Mouse (Mus musculus): ENCODE measurements around the gene Susd6.

Susd6 gene

DNA sequence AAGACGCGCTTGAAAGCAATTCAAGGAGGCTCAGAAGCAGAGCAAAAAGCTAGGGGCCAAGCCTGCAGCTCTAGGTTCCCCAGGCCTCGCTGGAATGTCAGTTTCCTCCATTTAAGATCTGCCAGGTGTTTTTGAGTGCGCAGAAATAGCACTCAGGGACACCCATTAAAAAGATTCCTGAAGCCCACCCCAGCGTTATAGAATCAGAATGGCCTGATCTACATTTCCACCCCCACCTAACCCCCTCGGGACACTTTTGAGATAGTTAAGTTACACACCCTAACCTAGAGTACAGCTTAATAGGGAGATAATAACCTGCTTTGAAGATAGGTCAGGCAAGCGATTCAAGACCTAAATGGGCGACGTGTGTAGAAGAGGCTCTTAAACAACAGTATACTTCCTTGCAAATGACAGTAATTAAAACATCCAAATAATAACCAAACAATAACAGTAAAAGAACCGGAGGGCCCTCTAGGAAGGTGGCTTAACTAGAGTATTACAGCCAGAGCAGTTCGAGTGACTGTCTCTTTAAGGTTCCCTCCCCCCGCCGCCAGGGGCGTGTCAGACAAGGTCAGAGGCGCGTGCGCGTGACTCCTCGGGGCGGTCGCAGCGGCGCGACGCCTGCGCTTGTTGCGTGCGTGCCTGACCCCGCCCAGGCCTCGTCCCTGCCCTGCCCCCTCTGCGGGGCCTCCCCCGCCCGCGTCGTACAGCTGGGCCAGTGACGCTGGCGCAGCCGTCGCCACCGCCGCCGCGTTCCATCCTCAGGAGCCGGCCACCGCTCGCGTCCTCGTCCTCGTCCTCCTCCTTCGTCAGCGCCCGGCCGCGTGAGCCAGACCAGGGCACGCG is at the start of gene Susd6:
Gene Susd6 (plus strand): TSS at position 662 of the 846 bp plus-strand sequence.
- peak; percentile 91 for DNase-seq (ENCODE audit: low read depth)

DNA sequence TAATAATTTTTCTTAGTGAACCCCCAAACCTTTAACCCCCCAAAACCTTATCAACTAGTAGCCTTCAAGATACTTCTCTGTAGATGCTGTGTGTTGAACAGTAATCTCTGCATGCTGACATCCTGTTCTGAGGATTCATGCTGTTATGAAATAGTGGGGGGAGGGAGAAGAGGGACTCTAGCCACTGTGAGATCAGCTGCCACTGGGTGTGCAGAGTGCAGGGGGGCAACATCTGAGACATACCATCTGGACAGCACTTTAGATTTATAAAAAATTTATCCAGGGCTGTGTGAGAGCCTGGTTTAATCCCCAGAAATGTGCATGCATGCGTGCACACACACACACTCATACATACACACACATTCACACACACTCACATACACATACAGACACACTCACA is 45.7 kb upstream of the Susd6 start:
- DNase-seq (ENCODE audit: low read depth) = no peak

DNA sequence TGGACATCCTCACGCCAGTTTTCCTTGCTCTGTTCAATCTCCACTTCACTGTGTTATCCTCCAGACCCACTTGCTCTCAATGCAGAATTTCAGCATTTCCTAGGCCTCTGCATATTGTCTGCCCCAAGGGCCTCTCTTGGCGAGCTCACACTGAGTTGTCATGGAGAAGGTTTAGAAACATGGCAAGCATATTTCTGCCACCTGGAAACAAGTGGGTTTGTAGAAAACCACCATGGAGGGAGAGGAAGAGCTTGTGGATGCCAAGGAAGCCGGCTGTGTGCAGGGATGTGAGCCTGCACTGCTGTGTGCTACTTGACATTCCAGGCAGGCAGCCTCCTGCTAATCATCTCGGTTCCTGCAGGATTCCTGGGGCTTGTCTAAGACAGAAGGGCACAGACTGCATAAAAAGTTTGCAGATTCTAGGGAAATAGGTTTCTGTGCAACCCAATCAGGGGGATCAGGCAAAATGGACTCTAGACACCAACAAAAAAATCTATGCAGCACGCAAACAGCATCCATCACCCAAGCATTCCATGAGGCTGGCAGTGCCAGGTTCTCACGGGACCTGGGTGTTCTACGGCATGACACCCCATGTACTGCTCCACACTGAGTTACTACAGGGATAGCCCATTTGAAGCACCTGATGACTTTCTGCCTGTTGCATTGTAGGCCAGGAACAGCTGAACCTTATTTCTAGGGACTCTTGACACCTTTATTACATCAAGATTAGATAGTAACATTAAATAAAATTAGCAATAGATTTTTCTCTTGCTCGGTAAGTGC is 44.1 kb upstream of the Susd6 start:
- no peak for DNase-seq (ENCODE audit: low read depth)

DNA sequence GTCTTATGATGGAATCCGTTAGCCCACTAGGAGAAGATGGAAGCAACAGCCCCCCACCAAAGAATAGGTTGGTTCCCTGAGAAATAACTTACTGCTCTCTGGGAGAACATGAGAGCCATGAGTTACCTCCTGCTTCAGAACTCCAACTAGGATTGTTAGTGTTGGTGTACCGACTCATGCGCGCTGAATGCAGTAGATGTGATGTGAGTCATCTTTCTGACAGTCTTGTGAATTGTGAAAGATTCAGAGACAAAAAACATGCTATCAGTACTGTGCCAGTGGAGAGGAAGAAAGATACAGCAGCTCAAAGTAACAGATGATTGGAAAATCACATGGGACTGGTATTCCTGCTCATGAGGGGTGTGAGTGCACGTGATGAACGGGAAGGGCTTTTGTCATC is 38.8 kb upstream of the Susd6 start:
- DNase-seq (ENCODE audit: low read depth) = no peak

DNA sequence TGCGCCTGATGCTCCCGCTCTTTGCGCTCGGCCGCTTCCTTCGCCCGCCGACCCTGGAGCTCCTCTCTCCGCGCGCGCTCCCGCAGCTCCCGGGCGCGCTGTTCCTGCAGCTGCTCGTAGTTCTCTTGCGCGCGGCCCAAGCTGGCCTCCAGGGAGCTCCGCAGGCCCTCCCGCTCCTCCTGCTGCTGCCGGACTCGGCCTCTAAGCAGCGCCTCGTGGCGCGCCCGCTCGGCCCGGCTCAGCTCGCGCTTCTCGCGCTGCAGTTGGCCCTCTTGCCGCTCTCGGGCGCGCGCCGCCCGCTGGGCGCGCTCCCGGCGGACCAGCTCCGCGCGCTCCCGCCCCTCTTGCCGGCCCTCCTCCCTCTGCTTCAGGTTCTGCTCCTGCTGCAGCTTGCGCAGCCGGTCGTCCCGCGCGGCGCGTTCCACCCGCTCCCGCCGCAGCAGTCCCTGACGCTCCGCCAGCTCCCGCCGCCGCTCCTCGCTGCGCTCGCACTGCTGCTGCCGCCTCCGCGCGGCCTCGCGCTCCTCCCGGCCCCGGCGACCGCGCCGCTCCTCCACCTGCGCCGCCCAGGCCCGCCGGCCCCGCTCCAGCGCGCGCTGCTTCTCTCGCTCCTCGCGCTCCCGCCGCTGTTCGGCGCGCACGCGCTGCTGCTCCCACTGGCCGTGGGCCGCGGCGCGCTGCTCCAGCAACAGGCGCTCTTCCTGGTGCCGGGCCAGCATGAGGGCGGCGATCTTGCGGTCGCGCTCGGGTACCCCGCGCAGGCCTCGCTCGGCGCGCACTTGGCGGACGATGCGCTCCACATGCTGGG is 32.4 kb upstream of the Susd6 start:
- no peak for DNase-seq (ENCODE audit: low read depth)

DNA sequence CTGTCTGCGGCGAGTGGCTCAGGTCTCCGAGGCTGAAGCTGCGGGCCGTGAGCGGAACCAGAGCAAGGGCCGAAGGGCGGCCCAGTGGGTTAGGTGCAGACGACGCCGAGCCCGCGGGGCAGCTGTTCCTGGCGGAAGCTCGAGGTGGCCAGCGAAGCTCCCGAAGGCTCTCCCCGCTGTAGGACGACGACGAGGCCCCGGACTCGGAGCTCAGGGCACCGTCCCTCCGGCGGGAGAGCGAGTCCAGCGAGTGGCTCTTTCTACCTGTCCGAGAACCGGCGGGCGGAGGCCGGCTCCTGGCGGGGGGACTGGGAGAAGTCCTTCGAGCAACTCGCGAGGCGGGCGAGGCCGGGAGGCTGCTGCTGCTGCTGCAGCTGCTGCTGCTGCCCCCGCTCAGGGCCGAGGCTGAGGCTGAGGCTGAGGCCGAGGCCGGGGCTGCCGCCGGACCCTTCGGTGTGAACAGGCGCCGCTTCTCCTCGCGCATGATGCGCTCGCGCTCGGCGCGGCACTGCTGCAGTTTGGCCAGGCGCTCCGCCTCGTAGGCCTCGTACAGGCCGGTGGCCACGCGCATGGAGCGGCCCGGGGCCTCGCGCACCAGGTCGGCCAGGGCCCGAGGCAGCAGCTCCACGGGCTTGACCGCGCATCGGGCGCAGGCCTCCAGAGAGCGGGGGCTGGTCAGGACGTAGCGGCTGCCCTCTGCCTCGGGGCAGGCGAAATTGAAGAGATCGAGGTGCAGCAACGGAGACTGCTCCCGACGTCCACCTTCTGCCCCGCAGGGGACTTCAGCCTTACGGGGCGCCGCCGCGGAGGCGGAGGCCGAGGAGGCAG is 31.5 kb upstream of the Susd6 start:
- no peak for DNase-seq (ENCODE audit: low read depth)

DNA sequence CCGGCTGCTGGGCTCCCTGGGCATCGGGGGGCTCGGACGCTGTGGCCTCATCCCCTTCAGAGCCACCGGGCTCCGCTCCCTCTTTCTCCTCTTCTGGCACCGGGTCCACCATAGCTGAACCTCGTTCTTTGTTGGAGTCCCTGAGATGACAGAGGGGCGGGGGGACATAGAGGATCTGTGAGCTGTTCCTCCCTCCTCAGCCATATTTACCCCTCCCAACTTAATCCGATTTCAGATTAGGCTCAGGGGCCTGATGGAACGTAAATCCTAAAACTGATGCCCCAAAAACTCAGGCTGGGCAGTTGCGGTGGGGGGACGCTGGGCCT is 31.0 kb upstream of the Susd6 start:
- DNase-seq (ENCODE audit: low read depth) = no peak

DNA sequence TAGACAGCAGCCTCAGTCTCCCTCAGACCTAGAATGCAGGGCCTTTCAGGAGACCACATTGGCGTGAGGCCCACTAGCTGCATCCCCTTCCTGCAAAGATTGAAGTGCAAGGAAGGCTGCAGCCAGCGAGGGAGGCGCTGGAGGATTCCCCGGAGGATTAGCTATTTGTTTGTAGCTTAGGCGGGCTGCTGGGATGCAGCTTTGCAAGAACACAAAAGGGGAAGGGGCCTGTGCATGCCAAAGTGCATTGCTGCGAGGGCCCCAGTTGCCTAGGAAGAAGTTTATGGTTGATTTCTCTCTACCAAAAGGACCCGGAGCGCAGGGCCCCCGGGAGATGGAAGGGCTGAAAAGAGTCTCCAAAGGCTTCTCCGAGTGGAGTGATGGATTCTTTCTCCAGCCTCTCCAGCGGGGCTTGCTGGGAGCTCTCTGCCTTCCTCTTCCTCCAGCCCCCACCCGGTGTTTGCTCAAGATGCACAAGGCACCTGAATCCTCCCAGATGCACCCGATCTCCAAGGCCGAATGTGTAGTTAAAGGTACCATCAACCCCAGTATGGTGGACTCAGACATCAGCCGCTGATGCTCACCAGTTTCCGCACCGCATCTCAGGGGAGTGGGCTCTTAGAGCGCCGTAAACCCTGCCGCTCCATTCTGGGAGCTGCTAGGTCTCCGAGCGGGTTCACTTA is 30.5 kb upstream of the Susd6 start:
- DNase-seq (ENCODE audit: low read depth) = no peak

DNA sequence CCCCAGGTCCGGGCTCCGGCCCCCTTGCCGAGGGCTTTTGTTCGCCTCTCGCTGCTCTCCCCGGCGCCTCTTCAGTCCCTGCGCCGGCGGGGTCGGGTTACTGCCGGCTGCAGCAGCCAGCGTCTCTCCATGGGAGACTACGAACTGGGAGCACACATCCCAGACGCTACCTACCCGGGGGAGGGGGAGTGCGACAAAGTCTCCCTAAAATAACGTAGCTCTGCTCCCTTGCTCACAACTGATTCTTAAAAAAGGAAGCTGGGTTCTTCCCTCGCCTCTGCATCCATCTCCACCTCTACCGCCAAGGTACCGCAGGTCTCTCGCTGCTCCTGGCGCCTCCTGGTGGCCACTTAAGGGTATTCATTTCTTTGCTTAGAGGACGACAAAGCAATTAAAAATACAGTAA is 29.9 kb upstream of the Susd6 start, which contains the start of gene Ccdc177:
Gene Ccdc177 (minus strand): TSS at position 292 of the 406 bp plus-strand sequence.
- no peak for DNase-seq (ENCODE audit: low read depth)

DNA sequence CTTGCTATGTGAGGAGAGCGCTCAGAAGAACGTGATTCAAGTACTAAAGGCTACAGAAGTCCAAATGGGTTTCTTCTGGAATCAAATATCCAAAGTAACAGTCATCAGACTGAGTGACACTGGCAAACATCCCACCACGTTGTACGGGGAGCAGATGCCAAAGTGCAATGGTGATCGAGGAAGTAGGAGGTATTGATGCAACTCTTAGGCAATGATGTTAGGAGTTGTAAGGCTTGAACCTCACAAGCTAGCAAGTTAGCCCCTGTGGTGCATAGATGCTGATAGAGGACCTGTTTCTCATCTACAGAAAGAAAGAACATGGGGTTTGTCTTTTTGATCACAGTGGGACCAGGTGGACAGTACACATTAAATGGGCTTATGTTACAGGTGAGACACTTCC is 27.3 kb upstream of the Susd6 start:
- no peak for DNase-seq (ENCODE audit: low read depth)

DNA sequence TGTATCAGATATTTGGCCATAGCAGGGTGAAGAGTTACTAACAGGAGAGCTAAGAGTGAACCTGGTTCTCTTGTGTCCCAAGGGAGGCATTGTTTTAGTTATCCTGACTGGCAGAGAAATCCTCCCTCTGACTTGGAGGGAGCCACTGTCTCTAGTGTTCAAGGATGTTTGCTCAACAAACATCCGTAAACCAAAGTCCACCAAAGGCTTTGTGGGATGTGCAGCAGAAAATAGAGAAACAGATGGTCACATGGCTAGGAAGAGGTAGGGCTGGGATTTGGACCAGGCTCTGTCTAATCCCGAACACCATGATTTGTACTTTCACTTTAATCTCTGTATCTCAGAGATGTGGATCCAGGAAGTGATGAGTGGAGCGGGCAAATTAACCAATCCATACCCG is 26.2 kb upstream of the Susd6 start:
- no peak for DNase-seq (ENCODE audit: low read depth)

DNA sequence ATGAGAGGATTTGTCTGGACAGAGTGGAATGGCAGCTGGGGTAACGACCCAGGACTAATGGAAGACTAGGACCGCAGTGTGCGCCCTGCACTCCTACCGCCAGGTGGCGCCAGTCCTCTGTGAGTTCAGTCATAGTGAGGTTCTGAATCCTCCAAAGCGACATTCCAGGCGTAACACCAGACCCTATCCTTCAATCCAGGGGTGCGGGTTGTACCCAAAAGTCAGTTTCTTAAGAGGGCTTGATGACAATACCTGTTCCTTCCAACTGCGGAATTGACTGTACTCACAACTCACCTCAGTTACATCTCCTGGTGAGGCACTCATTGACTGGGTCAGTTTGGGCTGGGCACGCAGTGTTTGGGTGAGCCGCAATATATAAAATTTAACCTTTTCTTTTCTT is 20.6 kb upstream of the Susd6 start:
- DNase-seq (ENCODE audit: low read depth) = no peak

DNA sequence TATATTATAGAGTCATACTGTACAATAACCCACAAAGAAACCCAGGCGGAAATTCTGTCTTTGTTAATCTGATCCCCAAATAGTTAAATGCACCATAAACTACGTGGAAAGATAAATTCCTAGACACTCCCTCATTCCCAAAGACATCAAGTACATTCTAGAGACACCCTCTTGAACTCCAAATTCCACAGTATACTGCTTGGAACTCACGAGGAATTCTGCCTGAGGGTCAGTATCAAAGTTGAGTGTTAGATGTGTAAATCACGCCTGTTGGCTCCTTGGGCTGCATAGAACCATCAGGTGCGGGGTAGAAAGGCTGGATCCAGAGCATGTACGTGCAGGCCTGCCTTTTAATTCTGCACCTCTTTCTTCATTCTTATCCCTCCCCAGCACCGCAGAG is 15.5 kb upstream of the Susd6 start:
- no peak for DNase-seq (ENCODE audit: low read depth)

DNA sequence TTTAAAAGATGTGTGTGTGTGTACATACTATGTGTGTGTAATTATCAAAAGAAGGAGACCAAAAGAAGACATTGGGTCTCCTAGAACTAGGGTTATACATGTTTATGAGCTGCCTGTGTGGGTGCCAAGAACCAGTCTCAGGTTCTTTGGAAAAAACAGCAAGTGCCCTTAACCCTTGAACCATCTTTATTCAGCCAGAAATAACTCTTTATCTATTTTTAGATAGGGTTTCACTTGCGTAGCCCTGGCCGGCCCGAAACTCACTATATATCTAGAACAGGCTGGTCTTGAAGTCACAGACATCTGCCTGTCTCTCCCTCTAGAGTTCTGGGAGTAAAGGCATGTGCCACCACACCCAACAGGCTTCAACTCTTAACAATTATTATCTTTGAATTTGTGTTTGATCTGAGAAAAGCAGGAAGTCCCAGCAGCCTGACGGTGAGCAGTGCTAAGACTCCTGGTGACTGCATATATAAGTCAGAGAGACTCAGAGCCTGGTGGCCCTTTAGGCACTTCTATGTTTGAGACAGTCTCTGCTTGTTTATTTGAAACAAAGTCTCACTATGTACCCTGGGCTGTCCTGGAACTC is 14.2 kb upstream of the Susd6 start:
- no peak for DNase-seq (ENCODE audit: low read depth)

DNA sequence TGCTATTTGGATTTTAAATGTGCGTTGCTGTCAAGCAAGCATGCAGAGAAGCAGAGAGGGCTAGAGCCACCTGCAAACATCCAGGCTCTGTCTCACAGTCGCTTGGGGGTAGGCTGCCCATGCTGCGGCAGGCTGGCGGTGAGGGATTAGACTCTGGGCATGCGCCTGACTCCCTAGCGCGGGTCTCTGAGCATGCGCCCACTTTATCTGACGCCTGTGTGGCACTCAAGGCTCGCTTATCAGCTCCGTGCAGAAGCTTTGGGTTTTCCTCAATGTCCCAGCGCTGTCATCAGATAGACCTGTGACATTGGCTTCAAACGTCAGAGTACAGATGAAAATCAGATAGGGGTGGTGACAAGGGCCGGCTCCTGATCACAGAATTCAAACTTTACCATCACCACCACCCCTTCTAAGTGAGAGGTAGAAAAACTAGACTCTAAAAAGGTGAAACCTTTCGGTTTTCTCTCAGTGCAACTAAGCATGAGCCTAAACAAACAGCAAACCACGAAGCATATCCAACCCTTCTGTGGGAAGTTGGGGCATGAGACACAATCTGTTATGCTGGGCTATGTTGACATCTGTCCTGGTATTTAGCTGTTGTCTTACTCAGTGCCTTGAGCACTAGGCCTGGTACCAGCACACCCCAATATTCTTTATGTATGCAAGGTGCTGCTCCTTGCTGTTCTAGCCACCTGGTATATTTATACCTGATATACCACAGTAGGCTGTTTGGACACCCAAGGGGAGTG is 11.9 kb upstream of the Susd6 start:
- DNase-seq (ENCODE audit: low read depth) = no peak

DNA sequence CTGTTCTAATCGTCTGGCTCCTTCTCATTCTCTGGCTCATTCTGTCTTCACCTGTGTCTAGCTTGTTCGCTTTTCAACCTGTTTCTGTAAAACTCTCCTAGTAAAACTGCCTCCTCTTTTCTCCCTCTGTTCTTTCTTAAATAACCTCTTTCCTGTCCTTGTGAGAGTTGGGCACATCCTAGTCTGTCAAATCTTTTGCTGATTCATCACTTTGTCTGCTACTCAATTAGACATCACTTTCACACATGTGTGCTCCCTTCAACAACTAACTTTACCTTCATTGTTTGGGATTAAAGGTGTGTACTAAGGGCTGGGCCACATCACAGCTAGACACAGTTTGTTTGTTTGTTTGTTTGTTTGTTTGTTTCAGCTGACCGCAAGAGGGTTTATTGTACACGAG is 10.6 kb upstream of the Susd6 start:
- no peak for DNase-seq (ENCODE audit: low read depth)

DNA sequence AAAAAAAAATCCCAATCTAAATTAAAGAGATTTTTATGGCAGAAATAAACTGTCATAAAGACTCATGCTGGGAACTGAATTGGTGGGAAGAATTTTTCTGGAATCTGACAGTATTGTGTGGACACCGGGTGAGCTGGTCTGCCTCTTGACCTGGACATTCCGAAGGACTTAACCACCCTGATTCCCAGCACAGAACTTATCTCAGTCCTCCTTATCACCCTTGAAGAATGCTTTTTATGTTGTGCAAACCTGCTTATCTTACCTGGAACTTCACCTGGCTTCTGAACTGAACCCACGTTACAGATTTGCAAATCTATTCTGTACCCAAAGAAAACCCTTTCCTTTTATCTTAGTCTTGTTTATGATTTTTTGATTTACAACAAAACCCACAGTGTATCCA is 8.1 kb upstream of the Susd6 start:
- DNase-seq (ENCODE audit: low read depth) = no peak

DNA sequence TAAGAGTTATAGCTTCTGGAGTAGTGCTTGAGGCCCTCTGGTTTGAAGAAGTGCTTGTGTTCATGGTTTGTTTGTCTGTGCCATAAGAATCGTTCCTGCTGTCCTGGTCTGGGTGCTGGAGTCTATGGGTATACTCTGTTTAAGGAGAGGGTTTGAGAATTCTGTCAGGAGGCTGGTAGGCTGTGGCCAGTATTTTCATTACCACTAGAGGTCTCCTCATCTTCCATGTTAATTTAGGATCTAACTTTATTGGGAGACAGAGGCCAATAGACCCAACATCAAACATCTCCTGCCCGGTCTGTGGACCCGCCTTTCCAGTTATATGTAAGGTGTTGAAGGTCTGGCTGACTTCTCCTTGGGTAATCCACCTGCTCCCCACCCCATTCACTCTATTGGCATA is 7.4 kb upstream of the Susd6 start:
- DNase-seq (ENCODE audit: low read depth) = no peak

DNA sequence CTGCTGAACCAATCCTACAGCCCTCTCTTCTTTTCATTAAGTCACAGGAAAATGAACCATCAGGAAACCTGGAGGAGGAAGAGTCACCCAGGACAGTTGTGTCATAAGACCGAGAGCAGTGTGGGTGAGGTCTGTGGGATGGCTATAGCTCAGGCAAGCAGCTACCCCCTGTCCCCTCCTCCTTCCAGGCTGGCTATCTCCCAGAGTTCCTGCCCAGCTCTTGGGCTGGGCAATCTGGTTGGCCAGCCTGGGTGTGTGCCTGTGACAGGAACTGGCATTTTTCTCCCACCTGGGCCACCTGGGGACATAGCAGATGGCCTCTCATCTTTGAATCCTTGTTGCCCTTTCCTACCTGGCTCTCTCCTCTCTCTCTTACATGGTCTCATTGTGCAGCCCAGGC is 6.4 kb upstream of the Susd6 start:
- DNase-seq (ENCODE audit: low read depth) = no peak

DNA sequence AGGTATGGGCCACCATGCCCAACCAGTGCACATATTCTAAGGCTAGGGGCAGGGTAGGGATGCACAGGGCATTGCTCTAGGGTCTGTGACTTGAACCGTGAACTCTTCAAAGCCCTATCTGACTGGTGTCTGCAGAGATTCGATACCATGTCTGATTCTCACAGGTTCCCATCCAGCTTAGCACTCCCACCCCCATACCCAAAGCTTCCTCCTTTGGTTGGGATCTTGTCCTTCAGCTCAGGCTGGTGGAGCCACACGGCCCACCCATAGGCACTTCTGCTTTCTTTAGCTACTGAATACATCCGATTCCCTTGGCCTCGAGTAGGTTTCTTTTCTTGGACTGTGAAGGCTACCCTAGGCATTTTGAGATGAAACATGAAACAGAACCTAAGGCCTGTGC is 5.3 kb upstream of the Susd6 start:
- DNase-seq (ENCODE audit: low read depth) = no peak

Data from fibroblast of lung, adult 2 months (primary cell).